Mouse (Mus musculus): ENCODE results near the gene Anks3. TPM values are rescaled to one million over a fixed set of nuclear protein-coding genes. Genes with fewer than 3 reads are reported as not detected.

Anks3 gene
- total RNA-seq, 2 experiments from 2014 or later: 19.3 to 34.2 TPM

DNA sequence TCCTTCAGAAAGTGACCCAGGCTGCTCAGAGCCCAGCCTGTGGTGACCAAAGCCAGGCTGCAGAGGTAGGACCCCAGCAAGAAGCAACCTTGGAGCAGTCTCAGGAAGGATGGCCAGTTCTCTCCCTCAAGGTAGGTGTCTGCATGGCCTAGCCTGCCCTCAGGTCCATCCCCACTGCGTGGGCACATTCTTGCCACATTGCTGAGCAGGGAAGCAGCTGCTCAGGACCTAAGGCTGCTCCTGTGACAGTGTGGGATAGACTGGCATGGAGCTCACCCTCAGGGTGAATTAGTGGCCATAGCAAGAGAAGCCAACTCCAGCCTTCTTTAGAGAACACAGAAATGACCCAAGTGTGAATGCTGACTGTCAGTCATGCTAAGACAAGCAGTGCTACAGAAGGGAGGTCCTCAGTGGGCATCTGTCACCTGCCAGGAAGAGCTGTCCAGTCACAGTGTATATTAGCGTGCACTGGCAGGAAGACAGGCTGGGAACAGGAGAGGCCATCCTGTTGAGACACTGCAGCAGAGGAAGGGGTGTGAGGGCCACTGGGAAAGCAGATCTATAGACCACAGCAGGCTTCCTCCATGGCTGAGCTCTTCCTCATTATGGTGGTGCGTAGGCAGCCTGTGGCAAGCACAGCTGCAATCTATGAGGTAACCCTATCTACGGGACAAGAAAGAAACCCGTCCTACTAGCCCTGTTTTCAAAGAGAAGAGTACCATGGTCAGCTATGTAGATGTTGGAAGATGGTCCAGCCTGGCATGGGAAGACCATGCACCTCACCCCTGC is 5.2 kb upstream of the Anks3 start:
- peak; percentile 93 for ATAC-seq (replicated peaks; ENCODE audit: poor library complexity, severe bottlenecking)

DNA sequence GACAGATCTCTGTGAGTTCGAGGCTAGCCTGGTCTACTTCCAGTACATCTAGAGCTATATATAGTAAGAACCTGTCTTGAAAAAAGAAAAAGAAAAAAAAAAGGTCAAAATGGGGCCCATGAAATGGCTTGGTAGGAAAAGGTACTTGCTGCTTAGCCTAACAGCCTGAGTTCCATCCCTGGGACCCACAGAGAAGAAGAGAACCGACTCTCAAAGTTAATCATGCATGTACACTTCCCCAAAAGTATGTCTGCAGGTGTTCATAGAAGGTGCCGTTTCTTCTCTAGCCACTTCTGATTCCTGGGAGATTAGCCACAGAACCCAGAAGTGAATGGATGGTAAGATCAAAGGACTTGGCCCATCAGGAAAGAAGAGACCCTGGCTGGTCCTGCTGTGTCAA is 4.4 kb upstream of the Anks3 start:
- ATAC-seq (replicated peaks; ENCODE audit: poor library complexity, severe bottlenecking): no peak

DNA sequence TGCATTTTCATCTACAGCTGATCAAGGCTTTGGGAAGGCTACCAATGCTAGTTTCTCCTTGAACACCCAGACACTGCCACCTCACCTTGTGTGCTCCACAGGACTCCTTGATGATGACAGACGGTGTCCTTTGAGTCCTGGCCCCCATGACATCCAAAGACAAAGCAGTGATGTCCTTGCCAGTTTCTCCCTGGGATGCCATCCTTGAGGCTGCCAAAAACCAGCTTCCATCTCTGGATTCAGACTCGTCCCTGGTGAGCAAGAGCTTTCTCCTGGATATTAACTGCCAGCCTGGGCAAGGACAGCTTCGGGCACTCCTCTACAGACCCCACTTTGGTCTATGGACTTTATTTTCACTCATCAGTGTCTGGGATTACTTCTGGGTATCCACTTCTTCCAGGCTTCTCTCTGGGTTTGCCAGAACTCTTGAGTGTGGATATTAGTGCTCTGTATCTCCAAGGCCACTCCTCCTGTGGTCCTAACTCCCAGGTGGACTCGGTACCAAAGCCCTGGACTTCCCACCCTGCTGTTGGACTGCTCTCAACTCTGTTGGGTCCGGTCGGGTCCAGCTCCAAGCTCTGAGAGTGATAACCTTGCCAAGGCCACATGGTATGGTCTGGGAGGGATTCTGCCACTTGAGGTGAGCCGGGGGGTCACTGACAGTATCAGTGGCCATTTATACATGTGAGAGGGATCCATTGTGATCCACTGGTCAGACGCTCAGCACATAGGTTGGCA is 1.6 kb upstream of the Anks3 start:
- no peak for ATAC-seq (replicated peaks; ENCODE audit: poor library complexity, severe bottlenecking)

DNA sequence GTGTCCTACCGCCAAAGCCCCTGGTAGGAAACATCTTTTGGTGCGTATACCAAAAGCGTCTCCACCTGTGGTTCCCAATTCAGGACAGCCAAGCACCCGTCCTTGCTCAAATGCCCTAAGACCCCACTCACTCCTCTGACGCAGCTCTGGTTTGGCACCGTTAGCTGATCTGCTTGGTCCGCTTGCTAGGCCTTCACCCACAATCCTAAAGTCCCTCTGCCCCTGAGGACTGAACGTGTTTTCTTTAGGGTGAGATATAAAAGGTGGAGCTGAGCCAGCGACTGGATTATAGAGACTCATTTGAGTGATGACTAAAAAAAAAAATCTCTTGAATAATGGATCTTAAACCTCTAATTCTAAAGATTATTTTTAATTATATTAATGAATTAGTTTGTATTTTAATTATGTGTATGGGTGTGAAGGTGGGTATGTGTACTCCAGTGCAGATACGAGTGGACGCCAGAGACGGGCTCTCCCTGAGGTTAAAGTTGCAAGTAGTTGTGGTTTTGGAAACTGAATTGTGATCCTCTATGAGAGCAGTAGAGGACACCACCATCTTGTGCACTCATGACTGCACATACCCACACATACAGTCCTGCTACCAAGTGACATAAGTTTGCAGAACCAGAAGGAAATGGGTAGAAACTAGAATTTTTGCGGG is 856 bp upstream of the Anks3 start:
- ATAC-seq (replicated peaks; ENCODE audit: poor library complexity, severe bottlenecking): no peak

DNA sequence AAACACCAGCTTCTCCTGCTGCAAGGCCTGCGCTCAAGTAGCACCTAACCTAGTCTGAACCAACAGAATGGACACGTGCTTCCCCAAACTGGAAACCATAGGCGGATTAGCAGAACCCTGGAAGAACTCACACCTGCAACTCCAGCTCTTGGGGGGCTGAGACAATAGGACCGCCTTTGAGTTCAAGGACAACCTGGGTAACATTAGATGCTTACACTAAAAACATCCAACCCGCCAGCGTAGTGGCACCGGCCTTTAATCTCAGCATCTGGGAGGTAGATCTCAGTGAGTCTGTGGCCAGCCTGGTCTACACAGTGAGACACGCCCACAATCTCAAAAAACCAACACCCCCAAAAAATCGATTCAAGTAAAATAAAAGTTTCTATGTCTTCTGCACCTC is 659 bp downstream of the Anks3 start:
- ATAC-seq (replicated peaks; ENCODE audit: poor library complexity, severe bottlenecking): no peak

DNA sequence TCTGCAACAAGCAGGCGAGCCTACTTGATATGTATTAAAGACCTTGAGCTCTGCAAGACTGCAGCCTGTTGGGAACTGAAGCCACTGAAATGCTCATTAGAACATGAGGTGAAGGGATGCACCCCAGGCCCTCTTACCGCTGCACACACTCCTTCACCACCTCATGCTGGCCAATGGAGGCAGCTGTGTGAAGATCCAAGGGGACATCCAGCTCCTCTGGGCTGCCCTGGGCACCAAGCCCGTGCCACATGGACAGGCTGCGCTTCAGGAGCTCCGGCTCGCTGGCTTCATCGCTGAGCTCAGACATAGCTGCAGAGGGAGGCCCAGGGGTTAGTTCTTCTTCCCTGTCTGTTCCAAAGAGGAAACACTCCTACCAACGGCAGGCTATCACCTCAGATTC is 3.7 kb downstream of the Anks3 start:
- ATAC-seq (replicated peaks; ENCODE audit: poor library complexity, severe bottlenecking): peak; percentile 25

DNA sequence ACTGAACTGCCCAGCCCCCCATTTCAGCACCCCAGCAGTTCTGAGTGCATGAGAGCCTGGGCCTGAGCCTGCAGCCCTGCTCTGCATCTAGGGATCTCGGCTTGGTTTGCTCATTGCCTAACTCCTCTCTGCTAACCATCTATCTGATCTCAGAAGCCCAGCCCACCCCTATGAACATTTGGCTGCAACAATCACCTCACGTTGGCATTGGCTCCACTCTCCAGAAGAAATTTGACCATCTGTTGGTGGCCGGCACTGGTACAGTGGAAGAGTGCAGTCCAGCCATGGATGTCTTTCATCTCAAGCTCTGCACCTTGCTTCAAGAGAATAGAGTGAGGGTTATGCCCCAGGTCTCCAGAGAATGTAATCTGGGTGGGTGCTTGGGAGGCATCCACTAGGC is 6.6 kb downstream of the Anks3 start:
- no peak for ATAC-seq (replicated peaks; ENCODE audit: poor library complexity, severe bottlenecking)

DNA sequence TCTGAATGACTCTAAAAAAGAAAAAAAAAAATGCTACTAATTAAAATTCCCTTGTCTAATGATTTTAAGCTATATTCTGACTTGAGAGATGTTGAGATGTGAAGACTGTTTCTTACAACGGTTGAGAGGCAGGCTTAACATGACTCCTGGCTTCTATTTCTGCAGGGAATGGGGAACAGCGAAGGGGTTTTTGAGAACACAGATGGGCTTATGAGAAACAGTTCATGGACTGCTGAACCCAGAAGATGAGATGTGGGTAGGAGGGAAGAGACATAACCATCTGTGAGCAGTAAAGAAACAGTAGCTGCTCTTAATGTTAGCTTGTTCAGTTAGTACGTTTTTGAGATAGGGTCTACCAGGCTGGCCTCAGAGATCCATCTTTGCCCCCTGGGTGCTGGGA is 7.4 kb downstream of the Anks3 start:
- ATAC-seq (replicated peaks; ENCODE audit: poor library complexity, severe bottlenecking): no peak

DNA sequence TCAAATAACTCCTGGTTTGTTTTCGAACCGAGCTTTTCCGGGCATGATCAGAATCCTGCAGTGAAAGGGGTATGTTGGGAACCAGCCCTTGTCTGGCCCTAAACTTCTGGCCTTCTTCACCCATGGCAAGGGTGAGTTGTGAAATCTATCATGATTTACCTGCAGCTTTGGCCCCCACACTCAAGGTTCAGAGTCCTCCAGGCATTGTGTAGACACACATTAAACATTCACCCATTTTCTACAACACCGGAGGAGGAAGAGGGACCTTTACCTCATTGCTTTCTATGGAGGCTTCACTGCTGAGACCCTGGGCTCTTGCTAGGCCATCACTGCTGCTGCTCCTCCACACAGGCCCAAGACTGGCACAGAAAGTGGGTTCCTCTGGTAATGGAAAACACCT is 16.6 kb downstream of the Anks3 start:
- ATAC-seq (replicated peaks; ENCODE audit: poor library complexity, severe bottlenecking): no peak

DNA sequence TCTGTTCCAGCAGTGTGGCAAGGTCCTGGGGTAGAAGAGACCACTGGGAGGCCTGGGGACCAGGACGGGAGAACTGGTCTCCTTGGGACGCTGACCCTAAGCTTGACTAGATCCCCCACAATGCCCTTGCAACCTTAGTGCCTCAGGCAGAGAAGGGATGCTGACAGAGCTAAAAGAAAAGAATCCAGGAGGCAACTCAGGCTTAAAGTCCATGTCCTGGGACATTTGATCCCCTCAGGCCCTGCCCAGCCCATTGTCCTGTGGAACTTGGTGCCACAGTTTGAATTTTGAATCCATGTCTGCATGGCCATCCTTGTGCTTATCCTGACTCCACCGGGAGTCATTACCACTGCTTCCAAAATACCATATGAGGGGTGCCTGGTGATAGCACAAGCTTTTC is 17.9 kb downstream of the Anks3 start:
- ATAC-seq (replicated peaks; ENCODE audit: poor library complexity, severe bottlenecking): no peak

DNA sequence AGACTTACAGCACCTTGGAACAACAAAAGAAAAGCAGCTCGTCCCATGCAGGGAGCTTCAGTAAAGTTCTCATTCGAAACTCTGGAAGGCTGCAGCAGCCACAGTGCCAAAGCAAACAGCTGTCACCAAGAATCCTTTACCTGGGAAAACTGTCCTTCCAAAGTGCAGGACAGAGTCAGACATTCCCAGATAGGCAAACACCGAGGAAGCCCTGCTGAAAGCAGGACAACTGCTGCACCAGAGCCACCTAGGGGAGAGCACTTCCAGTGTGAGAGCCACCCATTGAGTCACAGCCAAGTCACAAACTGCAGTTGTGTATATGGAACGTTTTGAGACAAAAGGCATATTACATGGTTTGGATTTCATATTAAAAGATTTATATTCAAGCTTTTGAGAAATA is 18.6 kb downstream of the Anks3 start:
- ATAC-seq (replicated peaks; ENCODE audit: poor library complexity, severe bottlenecking): no peak

DNA sequence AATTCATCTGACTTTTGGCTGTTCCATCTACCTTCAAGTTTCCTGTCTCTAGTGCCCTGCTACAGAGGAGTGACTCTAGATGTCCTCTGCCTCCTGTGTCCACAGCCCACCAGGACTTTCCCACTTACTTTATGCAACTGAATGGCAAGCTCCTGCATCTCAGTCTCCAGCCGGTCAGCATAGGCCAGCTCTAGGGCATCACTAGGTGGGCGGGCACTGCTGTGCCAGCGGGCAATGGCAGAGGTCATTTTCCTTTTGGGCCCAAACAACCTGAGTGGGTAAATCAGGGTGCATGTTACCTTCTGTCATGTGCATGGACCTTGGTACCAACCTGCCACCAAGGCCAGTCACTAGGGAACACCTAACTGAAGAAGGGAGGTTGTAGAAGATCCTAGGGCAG is 20.6 kb downstream of the Anks3 start:
- ATAC-seq (replicated peaks; ENCODE audit: poor library complexity, severe bottlenecking): no peak

DNA sequence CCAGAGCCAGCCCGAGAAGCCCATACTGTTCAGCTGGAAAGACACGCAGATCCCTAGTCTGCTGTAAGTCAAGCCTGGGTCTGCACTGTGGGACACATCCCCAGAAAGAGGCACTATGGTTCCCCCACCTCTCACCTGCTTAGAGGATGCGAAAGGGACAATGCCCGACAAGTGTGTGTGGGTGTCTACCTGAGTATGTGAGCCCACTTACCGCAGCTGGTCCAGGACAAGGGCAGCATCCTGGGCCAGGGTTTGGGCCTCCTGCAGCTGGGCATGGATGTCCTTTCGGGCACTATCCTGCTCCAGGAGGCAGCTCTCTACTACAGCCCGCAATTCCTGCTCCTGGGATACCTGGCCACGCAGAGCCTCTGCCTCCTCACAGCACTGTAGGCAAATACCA is 21.1 kb downstream of the Anks3 start:
- no peak for ATAC-seq (replicated peaks; ENCODE audit: poor library complexity, severe bottlenecking)

DNA sequence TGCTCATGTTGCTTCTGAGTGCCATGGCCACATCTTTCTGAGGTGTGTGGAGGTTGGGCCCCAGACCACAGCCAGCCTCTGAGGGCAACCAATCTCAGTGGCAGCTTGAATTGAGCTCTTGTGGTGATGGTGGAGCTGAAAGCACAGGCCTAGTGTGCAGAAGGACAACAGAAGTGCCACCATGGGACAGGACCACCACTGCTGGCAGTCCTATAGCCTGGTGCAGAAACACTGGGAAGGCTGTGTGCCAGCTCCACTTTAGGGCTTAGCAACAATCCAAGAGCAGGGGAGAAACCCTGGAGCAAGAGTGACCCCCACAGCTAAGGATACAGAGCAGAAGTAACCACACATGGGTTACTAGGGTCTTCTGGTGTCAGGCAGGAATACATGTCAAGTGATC is 23.0 kb downstream of the Anks3 start:
- ATAC-seq (replicated peaks; ENCODE audit: poor library complexity, severe bottlenecking): no peak

DNA sequence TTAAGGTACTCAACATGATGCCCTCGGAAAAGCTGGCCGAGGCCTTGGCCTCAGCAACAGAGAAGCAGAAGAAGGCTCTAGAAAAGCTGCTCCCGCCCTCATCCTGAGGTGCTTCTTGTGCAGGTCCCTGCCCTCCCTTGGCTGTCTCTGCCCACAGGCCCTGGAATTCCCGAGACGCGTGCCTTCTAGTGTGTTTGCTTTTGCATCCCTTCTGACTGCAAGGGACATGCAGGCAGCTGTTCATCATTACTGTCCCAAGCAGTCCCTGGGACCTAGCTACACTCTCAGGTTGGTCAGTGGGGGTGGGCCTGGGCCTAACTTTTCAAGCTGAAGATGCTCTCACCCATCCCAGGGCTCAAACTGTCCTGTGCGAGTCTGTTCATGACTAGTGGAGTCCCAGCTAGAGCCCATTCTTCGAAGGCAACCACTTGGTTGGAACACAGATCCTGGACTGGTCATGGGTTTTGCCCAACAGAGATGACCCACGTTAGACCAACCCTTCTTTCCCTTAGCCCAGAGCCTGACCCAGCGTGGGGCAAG is 23.6 kb downstream of the Anks3 start:
- no peak for ATAC-seq (replicated peaks; ENCODE audit: poor library complexity, severe bottlenecking)

DNA sequence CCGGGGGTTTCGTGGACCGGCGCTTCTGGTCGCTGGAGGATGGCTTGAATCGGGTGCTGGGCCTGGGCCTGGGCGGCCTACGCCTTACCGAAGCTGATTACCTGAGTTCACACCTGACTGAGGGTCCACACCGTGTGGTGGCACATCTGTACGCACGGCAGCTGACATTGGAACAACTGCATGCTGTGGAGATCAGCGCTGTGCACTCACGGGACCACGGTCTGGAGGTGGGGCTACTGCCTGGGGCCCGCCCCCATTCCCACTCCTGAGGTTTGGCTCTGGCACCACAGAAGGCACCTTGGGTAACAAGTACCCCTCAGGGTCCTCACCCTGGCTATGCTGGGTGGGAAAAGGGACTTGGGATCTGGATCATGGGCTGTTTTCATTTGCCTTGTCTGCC is 24.6 kb downstream of the Anks3 start:
- ATAC-seq (replicated peaks; ENCODE audit: poor library complexity, severe bottlenecking): peak; percentile 67

DNA sequence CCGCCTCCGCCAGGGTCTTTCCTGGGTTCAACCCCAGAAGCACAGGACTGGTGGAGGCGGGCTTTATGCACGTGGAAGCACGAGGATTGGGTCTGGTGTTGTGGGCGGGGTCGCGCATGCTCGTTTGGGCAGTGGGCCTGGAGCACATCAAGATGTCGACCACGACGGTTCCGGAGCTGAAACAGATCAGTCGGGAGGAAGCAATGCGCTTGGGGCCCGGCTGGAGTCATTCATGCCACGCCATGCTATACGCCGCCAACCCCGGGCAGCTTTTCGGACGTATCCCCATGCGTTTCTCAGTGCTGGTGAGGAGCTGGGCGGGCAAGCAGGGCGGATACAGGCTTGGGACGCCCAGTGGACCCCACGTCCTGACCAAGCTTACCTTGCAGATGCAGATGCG is 25.0 kb downstream of the Anks3 start:
- peak; percentile 91 for ATAC-seq (replicated peaks; ENCODE audit: poor library complexity, severe bottlenecking)

DNA sequence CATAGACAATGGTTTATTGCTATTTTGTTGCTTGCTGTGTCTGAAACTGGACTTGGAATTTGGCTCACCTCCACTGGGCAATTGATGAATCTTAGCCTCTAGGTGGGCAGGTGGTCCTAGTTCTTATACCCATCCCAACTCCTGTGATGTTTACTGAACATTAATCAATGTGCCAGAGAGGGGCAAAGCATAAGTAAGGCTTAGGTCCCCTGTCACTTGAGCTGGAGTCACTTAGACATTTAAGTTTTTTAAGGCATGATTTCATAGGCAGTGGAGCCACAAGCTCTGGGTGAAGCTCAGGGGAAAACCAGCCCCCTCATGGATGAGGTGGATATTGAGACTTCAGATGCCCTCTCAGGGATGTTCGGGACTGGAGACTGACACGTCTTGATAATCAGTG is 25.5 kb downstream of the Anks3 start, which contains the start of gene Nudt16l1:
TSS of gene Nudt16l1 (plus strand) at position 301 of the 400 bp plus-strand sequence.
- ATAC-seq (replicated peaks; ENCODE audit: poor library complexity, severe bottlenecking): no peak

DNA sequence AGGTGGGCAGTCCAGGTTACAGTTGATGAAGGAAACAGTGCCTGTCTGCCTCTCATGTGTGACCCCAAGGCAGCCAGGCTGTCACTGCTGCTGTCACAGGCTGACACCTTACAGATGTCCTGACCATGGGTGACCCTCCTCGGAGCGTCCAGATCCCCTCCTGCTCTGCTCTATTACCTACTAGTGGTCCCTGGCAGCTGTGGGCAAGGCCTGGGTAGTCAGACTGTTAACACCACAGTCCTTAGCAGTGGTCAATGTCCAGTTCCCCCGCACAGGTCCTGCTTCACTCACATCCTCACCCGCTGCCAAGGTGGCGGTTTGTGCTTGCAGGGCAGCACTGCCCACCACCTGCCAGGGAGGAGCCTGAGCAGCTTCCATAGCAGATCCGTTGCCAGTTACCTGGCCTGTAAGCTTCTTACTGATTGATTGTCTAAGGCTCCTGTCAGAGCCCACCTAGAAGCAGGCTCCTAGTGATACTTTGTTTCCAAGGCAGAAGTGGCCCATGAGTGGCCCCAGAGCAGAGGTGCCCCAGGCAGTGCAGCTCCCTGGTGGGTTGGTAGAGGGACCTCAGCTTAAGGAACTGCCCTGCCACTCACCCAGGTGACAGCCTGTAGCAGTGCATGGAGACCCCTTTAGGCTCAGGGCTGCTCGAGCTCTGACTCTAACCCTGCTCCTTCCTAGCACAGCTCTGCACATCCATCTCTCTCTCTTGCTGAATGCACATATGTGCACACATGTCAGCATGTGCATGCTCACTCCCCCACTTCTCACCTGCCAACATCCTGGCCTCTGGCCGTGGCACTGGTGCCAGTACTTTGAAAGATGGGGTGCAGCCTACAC is 26.4 kb downstream of the Anks3 start:
- no peak for ATAC-seq (replicated peaks; ENCODE audit: poor library complexity, severe bottlenecking)

All from granulocyte monocyte progenitor cell, adult 5-6 weeks (primary cell).